Mouse (Mus musculus) liver, postnatal 0 days (tissue): Measurements from ENCODE around the gene Trim25.

Experiments used
- CTCF ChIP-seq: sonication (generic); IDR thresholded peaks from 2 replicates; pipeline ENCODE4 v1.5.1; 2016; ENCODE audit warnings: antibody characterized with exemption, low read depth
- EP300 ChIP-seq: IDR thresholded peaks from 2 replicates; pipeline ENCODE4 v1.6.1; 2016; ENCODE audit warnings: antibody characterized with exemption, low read depth, mild to moderate bottlenecking

DNA sequence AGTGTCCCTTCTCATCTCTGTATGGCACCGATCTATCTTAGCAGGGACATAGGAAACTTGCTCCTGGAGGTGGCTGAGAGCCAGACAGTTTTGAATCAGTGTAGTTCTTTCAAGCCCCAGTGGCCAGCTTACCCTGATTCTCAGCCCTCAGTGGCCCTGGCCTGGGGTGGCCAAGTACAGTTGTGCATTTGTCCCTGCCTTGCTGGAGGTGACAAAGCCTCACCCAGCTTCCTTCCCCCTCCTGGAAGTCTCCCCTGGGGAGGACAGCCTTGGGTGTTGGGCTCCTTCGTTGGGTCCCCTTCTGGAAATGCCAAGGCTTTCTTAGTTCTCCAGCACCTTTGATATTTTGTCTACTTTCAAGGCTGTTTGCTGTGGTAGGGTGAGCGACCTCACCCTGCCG lies 4.5 kb downstream of the Trim25 start:
- no peak for TF ChIP-seq CTCF
- no peak for TF ChIP-seq EP300
